Mouse (Mus musculus): ENCODE measurements around the gene Arid1b. TPM values are rescaled to one million over a fixed set of nuclear protein-coding genes. Genes with fewer than 3 reads are reported as not detected.

Arid1b gene
- polyA plus RNA-seq, 1 experiment from 2014 or later = 4.8 TPM

DNA sequence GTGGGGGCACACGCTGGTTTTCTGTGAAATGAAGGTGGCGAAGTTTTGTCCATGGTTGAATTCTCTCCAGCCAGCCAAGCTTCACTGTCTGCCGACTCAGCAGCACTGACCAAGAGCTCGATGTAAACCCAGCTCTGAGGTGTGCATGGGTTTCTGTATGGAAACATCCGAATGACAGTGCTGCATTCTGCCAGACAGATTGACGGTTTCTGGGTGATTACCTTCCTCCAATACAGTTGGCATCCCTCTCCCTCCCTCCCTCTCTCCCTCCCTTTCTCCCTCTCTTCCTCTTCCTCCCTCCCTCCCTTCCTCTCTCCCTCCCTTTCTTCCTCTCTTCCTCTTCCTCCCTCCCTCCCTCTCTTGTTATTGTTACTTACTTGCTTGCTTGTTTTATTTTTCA is 219.3 kb downstream of the Arid1b start:
- 75% methylated on average over 6 of the region's 6 CpGs for WGBS
- no peak for ATAC-seq
- peaks cover 15% of the 10 kb centered on the region; the same call in 1 of the 2 replicates for H3K4me1 ChIP-seq (replicated peaks; ENCODE audit: control insufficient read depth, insufficient read depth, low read length)

DNA sequence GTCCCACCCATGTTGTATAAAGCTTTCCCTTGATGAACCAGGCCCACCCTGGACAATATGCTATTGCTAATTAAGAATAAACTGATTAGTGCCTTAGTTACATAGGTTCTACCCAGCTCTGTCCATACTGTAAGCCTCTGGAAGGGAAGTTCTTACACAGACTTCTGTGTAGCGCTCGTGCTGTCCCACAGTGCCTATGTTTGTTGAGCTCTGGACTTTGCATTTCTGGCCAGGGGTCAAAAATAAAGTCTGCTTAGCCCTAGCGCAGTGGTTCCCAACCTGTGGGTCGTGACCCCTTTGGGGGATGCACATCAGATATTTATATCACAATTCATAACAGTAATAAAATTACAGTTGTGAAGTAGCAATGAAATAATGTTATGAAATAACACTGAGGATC is 221.2 kb downstream of the Arid1b start:
- Histone ChIP-seq H3K27me3 (replicated peaks; ENCODE audit: control insufficient read depth, insufficient read depth, low read length) (no peaks in the 10 kb centered on the region), H3K4me1 (replicated peaks; ENCODE audit: control insufficient read depth, insufficient read depth, low read length) (peaks cover 20% of the 10 kb centered on the region; the same call in 1 of the 2 replicates), H3K36me3 (ENCODE audit: control insufficient read depth, insufficient read depth) (no peaks in the 10 kb centered on the region; the same call in 1 of the 2 replicates), H3K4me3 (ENCODE audit: low read depth, low read length) (no peak overlapping the region), H3K9ac (ENCODE audit: low read depth, low read length) (no peak overlapping the region), H3K9me3 (ENCODE audit: control insufficient read depth) (no peaks in the 10 kb centered on the region), H3K27ac (ENCODE audit: low read depth, low read length) (no peak overlapping the region), H3K4me2 (replicated peaks; ENCODE audit: low read depth) (no peak overlapping the region)
- ATAC-seq = no peak
- TF ChIP-seq CTCF (IDR thresholded peaks at IDR 0.05; ENCODE audit: low read depth) = no peak
- 58% methylated on average over 4 of the region's 4 CpGs for WGBS

More for the DNA sequence above, 219.3 kb downstream of the Arid1b start:
- no peaks in the 10 kb centered on the region for H3K27me3 ChIP-seq (replicated peaks; ENCODE audit: control insufficient read depth, insufficient read depth, low read length)
- H3K4me3 ChIP-seq (ENCODE audit: low read depth, low read length) = no peak overlapping the region
- no peaks in the 10 kb centered on the region; the same call in 1 of the 2 replicates for H3K36me3 ChIP-seq (ENCODE audit: control insufficient read depth, insufficient read depth)
- H3K4me2 ChIP-seq (replicated peaks; ENCODE audit: low read depth) = no peak overlapping the region
- no peak overlapping the region for H3K9ac ChIP-seq (ENCODE audit: low read depth, low read length)
- no peak overlapping the region for H3K27ac ChIP-seq (ENCODE audit: low read depth, low read length)
- no peaks in the 10 kb centered on the region for H3K9me3 ChIP-seq (ENCODE audit: control insufficient read depth)
- no peak for TF ChIP-seq CTCF (IDR thresholded peaks at IDR 0.05; ENCODE audit: low read depth)

DNA sequence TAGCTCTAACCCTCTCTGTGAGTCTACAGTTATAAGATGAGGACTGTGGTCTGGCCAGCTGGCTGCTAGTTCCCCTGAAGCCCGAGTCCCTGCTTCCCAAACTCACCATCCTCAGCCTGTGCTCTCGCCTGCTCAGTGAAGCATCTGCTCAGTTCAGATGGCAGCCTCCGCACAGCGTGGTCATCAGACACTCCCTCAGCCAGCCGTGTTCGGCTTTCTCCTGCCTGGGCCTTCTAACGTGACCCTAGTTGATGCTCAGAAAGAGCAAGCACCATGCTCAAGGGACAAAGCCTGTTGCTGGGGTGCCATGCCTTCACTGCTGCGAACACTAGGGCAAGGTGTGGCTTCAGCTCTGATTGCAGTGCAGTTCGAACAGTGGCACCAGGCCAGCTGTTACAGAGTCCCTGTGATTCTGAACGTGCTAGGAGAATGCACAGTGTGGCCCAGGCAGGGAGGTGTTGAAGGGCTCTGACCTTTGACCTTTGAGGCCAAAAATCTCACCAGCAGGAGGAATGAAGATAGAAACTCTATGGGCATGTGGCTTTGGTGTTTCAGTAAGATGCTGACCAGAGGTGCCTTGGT is 222.9 kb downstream of the Arid1b start:
- Histone ChIP-seq H3K9me3 (ENCODE audit: control insufficient read depth) (no peaks in the 10 kb centered on the region), H3K9ac (ENCODE audit: low read depth, low read length) (no peak overlapping the region), H3K4me1 (replicated peaks; ENCODE audit: control insufficient read depth, insufficient read depth, low read length) (peaks cover 23% of the 10 kb centered on the region; the same call in 1 of the 2 replicates), H3K27me3 (replicated peaks; ENCODE audit: control insufficient read depth, insufficient read depth, low read length) (no peaks in the 10 kb centered on the region), H3K36me3 (ENCODE audit: control insufficient read depth, insufficient read depth) (no peaks in the 10 kb centered on the region; the same call in 1 of the 2 replicates), H3K27ac (ENCODE audit: low read depth, low read length) (no peak overlapping the region; the same call in 1 of the 2 replicates), H3K4me3 (ENCODE audit: low read depth, low read length) (no peak overlapping the region), H3K4me2 (replicated peaks; ENCODE audit: low read depth) (no peak overlapping the region)
- ATAC-seq = peak; percentile 75
- WGBS = 45% methylated on average over 10 of the region's 10 CpGs
- 0 out of 2 replicates have a peak, but pooled peaks have one; percentile 26 for TF ChIP-seq CTCF (IDR thresholded peaks at IDR 0.05; ENCODE audit: low read depth)

DNA sequence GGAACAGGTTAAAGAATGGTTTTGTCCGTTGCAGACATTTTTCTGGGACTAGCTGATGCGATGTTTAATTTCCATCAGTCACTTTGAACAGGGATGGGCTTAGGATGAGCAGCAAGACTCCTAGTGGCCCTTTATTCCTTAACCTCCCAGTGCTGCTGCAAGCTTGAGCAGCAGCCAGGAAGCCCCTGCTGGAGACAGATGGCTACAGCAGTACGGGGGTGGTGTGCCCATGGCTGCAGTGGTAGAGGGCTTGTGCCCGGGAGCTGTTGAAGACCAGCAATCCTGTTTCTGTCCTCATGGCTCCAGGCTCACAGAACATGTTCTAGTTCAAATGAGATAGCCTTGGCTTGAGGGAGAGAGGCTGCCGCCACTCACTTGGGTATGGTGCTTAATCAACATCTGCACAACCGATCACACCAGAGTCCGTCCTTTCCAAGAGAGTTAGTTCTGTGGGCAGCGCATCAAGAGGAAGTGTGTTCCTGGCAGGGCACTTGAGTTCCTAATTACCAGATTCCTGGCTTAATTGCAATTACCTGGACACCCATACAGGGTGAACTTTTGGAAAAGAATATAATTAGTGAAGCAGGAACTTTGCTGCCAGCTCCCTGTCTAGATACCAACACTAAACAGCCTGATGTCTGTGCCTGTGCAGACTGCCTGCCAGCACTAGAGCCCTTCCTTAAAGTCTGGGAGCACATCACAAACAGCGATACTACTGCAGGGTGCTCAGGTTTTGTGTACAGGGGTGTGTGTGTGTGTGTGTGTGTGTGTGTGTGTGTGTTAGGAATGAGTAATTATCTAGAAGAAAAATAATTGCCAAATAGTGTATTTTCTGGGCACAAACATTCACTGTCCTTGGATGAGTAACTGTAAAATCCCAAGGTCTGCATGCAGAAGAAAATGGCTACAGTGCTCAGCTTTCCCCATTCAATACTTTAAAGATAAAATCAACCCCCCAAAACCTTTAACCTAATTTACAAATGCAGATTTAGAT is 224.0 kb downstream of the Arid1b start:
- ATAC-seq = no peak
- H3K9ac ChIP-seq (ENCODE audit: low read depth, low read length) = no peak overlapping the region
- no peak overlapping the region for H3K27ac ChIP-seq (ENCODE audit: low read depth, low read length)
- no peak overlapping the region for H3K4me3 ChIP-seq (ENCODE audit: low read depth, low read length)
- 72% methylated on average over 9 of the region's 9 CpGs for WGBS
- peak; percentile 55 for TF ChIP-seq CTCF (IDR thresholded peaks at IDR 0.05; ENCODE audit: low read depth)
- peaks cover 18% of the 10 kb centered on the region; the same call in 1 of the 2 replicates for H3K4me1 ChIP-seq (replicated peaks; ENCODE audit: control insufficient read depth, insufficient read depth, low read length)
- no peaks in the 10 kb centered on the region for H3K36me3 ChIP-seq (ENCODE audit: control insufficient read depth, insufficient read depth)
- no peaks in the 10 kb centered on the region for H3K9me3 ChIP-seq (ENCODE audit: control insufficient read depth)
- no peak overlapping the region for H3K4me2 ChIP-seq (replicated peaks; ENCODE audit: low read depth)
- H3K27me3 ChIP-seq (replicated peaks; ENCODE audit: control insufficient read depth, insufficient read depth, low read length) = no peaks in the 10 kb centered on the region

DNA sequence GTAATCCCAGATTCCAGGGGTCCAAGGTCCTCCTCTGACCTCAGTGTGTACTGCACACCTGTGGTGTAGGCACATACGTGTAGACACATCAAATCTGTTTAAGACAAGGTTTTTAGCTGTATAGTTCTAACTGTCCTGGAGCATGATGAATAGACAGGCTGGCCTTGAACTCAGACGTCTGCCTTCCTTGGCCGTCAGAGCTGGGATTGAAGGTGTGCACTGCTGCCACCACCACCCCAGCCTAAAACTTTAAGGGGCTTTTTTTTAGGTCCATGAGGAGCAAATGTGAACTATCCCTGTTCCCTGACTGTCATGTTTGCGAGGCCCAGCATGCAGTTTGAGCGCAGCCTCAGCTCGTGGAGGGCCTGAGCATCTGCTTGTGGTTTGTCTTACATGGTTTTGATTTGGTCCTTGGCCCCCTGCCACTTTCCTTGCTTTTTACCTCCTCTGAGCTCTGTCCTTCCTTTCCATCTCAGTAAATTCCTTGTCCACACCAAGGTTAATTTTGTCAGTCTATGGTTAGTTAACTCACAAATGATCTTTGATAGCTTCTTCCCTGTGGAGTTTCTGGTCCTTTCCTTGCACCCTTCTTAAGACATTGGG is 224.9 kb downstream of the Arid1b start:
- peaks cover 18% of the 10 kb centered on the region; the same call in 1 of the 2 replicates for H3K4me1 ChIP-seq (replicated peaks; ENCODE audit: control insufficient read depth, insufficient read depth, low read length)
- no peak for ATAC-seq
- H3K9me3 ChIP-seq (ENCODE audit: control insufficient read depth) = no peaks in the 10 kb centered on the region
- 72% methylated on average over 6 of the region's 6 CpGs for WGBS
- no peak overlapping the region for H3K4me3 ChIP-seq (ENCODE audit: low read depth, low read length)
- no peak overlapping the region for H3K9ac ChIP-seq (ENCODE audit: low read depth, low read length)
- no peak overlapping the region for H3K27ac ChIP-seq (ENCODE audit: low read depth, low read length)
- no peak for TF ChIP-seq CTCF (IDR thresholded peaks at IDR 0.05; ENCODE audit: low read depth)
- no peak overlapping the region for H3K4me2 ChIP-seq (replicated peaks; ENCODE audit: low read depth)
- H3K36me3 ChIP-seq (ENCODE audit: control insufficient read depth, insufficient read depth) = no peaks in the 10 kb centered on the region
- no peaks in the 10 kb centered on the region for H3K27me3 ChIP-seq (replicated peaks; ENCODE audit: control insufficient read depth, insufficient read depth, low read length)

DNA sequence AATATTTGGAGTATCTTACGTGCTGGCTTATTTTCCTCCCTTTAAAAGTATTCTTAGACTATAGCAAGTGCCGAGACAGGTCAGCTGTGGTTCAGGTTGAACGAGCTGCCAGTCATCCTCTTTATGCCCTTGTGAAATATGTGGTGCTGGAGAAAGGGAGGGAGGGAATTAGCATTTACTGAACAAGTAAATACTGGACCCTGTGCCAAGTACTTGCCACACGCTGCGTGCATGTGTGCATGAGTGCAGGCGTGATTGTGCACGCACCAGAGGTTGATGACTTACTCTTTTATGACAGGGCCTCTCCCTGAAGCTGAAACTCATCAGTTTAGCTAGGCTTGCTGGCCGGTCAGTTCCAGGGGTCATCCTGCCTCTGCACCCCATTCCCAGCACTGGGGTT is 226.9 kb downstream of the Arid1b start:
- Histone ChIP-seq H3K4me3 (ENCODE audit: low read depth, low read length) (no peak overlapping the region), H3K9ac (ENCODE audit: low read depth, low read length) (no peak overlapping the region), H3K4me2 (replicated peaks; ENCODE audit: low read depth) (no peak overlapping the region), H3K27me3 (replicated peaks; ENCODE audit: control insufficient read depth, insufficient read depth, low read length) (no peaks in the 10 kb centered on the region), H3K27ac (ENCODE audit: low read depth, low read length) (peak overlapping the region; percentile 54; the same call in 1 of the 2 replicates), H3K4me1 (replicated peaks; ENCODE audit: control insufficient read depth, insufficient read depth, low read length) (peaks cover 16% of the 10 kb centered on the region; the same call in 1 of the 2 replicates), H3K36me3 (ENCODE audit: control insufficient read depth, insufficient read depth) (no peaks in the 10 kb centered on the region), H3K9me3 (ENCODE audit: control insufficient read depth) (no peaks in the 10 kb centered on the region)
- TF ChIP-seq CTCF (IDR thresholded peaks at IDR 0.05; ENCODE audit: low read depth) = no peak
- ATAC-seq = peak; percentile 77
- WGBS = 27% methylated on average over 8 of the region's 8 CpGs

All from intestine, postnatal 0 days (tissue).